Mouse (Mus musculus) bone marrow, adult 2 months (tissue): ENCODE results near the gene Lrp3.

ENCODE experiments used
- CTCF ChIP-seq: fragments of 200-500 bp; IDR thresholded peaks from 2 replicates; pipeline ENCODE4 v1.5.1; 2011; ENCODE audit warnings: low read length, control low read depth; ENCODE audit not compliant: control insufficient read depth, insufficient read depth
- POLR2A ChIP-seq: fragments of 200-500 bp; IDR thresholded peaks from 2 replicates; pipeline ENCODE4 v1.6.1; 2011; ENCODE audit warnings: low read depth, mild to moderate bottlenecking, control low read depth, low read length, borderline replicate concordance; ENCODE audit not compliant: control insufficient read depth

- TF ChIP-seq CTCF, result 0 out of 2 replicates have a peak, but pooled peaks have one; percentile 13
- no peak for TF ChIP-seq POLR2A
Observed at GRCm38 (mm10) chr7:35259384-35259783, 44.1 kb upstream of the Lrp3 start.
